Mouse (Mus musculus) heart, postnatal 14 days (tissue): Measurements from ENCODE around the gene Ccr4. TPM values are rescaled to one million over a fixed set of nuclear protein-coding genes. Genes with fewer than 3 reads are reported as not detected.

Experiments used
- DNase-seq, 2 experiments: peaks; one replicate each; pipeline ENCODE4 v3.0.0; 2021 to 2022
- intact Hi-C: fragments of 180-260 bp; cut with DNase I; formaldehyde crosslinking; loops from one replicate; pipeline ENCODE4 v1.15.1; 2025
- long read RNA-seq, 2 experiments: library from polyadenylated mRNA; stranded (forward); transcript quantifications; one replicate each; pipeline ENCODE4 v2.0.0; 2021
- total RNA-seq, 2 experiments: library from RNA; stranded (reverse); gene quantifications; 2 replicates each; pipeline ENCODE4 v1.2.3; 2021

The Ccr4 gene
- under 1 TPM in 1 of 2 experiments, not detected in 1; 0.68 TPM for total RNA-seq
- long read RNA-seq, experiment 1, result 0 reads
- long read RNA-seq, experiment 2, result 0 reads

- no peak for DNase-seq
- intact Hi-C loops, result no loop called here
These were observed at the start of gene Ccr4 for GRCm38 (mm10) chr9:114504816-114505215. TSS of gene Ccr4 (minus strand) at chr9:114504916.

- intact Hi-C loops, result no loop called here
- no peak for DNase-seq
These were observed 49.1 kb upstream of the Ccr4 start for GRCm38 (mm10) chr9:114553828-114554227.

- no peak for DNase-seq
- intact Hi-C loops, result no loop called here
These were observed 45.3 kb upstream of the Ccr4 start for GRCm38 (mm10) chr9:114550033-114550432.

GRCm38 (mm10) chr9:114549117-114549516 is 44.4 kb upstream of the Ccr4 start:
- intact Hi-C loops, result no loop called here
- DNase-seq, result no peak

- intact Hi-C loops, result no loop called here
- no peak for DNase-seq
These were observed 43.8 kb upstream of the Ccr4 start for GRCm38 (mm10) chr9:114548496-114548895.

- no peak for DNase-seq
- intact Hi-C loops, result no loop called here
These were observed 42.9 kb upstream of the Ccr4 start for GRCm38 (mm10) chr9:114547643-114548077.

- intact Hi-C loops, result no loop called here
- no peak for DNase-seq
These were observed 42.0 kb upstream of the Ccr4 start for GRCm38 (mm10) chr9:114546765-114547164.

- DNase-seq, result no peak
- intact Hi-C loops, result no loop called here
These were observed 40.2 kb upstream of the Ccr4 start for GRCm38 (mm10) chr9:114544754-114545393.

GRCm38 (mm10) chr9:114543882-114544753 is 39.4 kb upstream of the Ccr4 start:
- intact Hi-C loops, result no loop called here
- no peak for DNase-seq

GRCm38 (mm10) chr9:114541279-114541741 is 36.6 kb upstream of the Ccr4 start:
- intact Hi-C loops, result no loop called here
- DNase-seq, result peak; percentile 38 to 42

GRCm38 (mm10) chr9:114538996-114539563 is 34.4 kb upstream of the Ccr4 start:
- intact Hi-C loops, result no loop called here
- no peak for DNase-seq

- DNase-seq, result no peak
- intact Hi-C loops, result no loop called here
These were observed 31.9 kb upstream of the Ccr4 start for GRCm38 (mm10) chr9:114536628-114537027.

- no peak for DNase-seq
- intact Hi-C loops, result no loop called here
These were observed 30.2 kb upstream of the Ccr4 start for GRCm38 (mm10) chr9:114534747-114535517.

GRCm38 (mm10) chr9:114533848-114534247 is 29.1 kb upstream of the Ccr4 start:
- DNase-seq, result no peak
- intact Hi-C loops, result no loop called here

GRCm38 (mm10) chr9:114531276-114531675 is 26.6 kb upstream of the Ccr4 start:
- DNase-seq, result no peak
- intact Hi-C loops, result no loop called here

- intact Hi-C loops, result no loop called here
These were observed 23.9 kb upstream of the Ccr4 start for GRCm38 (mm10) chr9:114528680-114529048.

GRCm38 (mm10) chr9:114527992-114528679 is 23.4 kb upstream of the Ccr4 start:
- intact Hi-C loops, result no loop called here
- DNase-seq, result peak; percentile 7 to 22

More at GRCm38 (mm10) chr9:114528680-114529048, 23.9 kb upstream of the Ccr4 start:
- DNase-seq, result peak; percentile 26 to 30

- intact Hi-C loops, result no loop called here
- DNase-seq, result peak; percentile 41 to 57
These were observed 22.4 kb upstream of the Ccr4 start for GRCm38 (mm10) chr9:114527085-114527484.

GRCm38 (mm10) chr9:114526581-114526980 is 21.9 kb upstream of the Ccr4 start:
- DNase-seq, result no peak
- intact Hi-C loops, result no loop called here

- intact Hi-C loops, result no loop called here
- DNase-seq, result no peak
These were observed 21.2 kb upstream of the Ccr4 start for GRCm38 (mm10) chr9:114525891-114526290.
